Mouse (Mus musculus) forelimb bud, embryonic 11.5 days (tissue): Measurements from ENCODE around the gene Prpf3.
"Not testable (repeated sequence)": the region's sequence is repeated elsewhere in the genome, so short reads cannot be mapped to it uniquely, and the experiment has no call there.

Experiments used
- DNase-seq: peaks from one replicate; pipeline ENCODE4 v3.0.0-alpha.2; 2012; ENCODE audit warnings: low read depth, low spot score

Prpf3 gene

GRCm38 (mm10) chr3:95855502-95856089 is at the start of gene Prpf3:
Prpf3 (minus strand) TSS chr3:95855885.
- DNase-seq: peak; percentile 91

GRCm38 (mm10) chr3:95904568-95904967 is 48.9 kb upstream of the Prpf3 start, which contains the start of gene Car14:
Car14 (minus strand) TSS chr3:95904691.
- peak; percentile 49 for DNase-seq

GRCm38 (mm10) chr3:95903753-95904502 is 48.2 kb upstream of the Prpf3 start:
- peak; percentile 39 for DNase-seq

- no peak for DNase-seq
Measured at GRCm38 (mm10) chr3:95902643-95903042, 47.0 kb upstream of the Prpf3 start.

- no peak for DNase-seq
Measured at GRCm38 (mm10) chr3:95902373-95902625, 46.6 kb upstream of the Prpf3 start.

- DNase-seq: no peak
Measured at GRCm38 (mm10) chr3:95901616-95902372, 46.1 kb upstream of the Prpf3 start.

GRCm38 (mm10) chr3:95899800-95900524 is 44.3 kb upstream of the Prpf3 start:
- no peak for DNase-seq

GRCm38 (mm10) chr3:95895501-95895900 is 39.8 kb upstream of the Prpf3 start:
- DNase-seq: not testable (repeated sequence)

- no peak for DNase-seq
Measured at GRCm38 (mm10) chr3:95894317-95895160, 38.9 kb upstream of the Prpf3 start.

GRCm38 (mm10) chr3:95893606-95894316 is 38.1 kb upstream of the Prpf3 start, which contains the start of gene Aph1a:
Aph1a (plus strand) TSS chr3:95893969.
- peak; percentile 96 for DNase-seq

GRCm38 (mm10) chr3:95893126-95893525 is 37.4 kb upstream of the Prpf3 start:
- DNase-seq: no peak

- DNase-seq: no peak
Measured at GRCm38 (mm10) chr3:95892066-95893052, 36.7 kb upstream of the Prpf3 start.

- DNase-seq: no peak
Measured at GRCm38 (mm10) chr3:95891211-95892065, 35.8 kb upstream of the Prpf3 start, which contains the start of gene BC028528. BC028528 (minus strand) TSS chr3:95892005.

GRCm38 (mm10) chr3:95889664-95890063 is 34.0 kb upstream of the Prpf3 start:
- peak; percentile 63 for DNase-seq

- no peak for DNase-seq
Measured at GRCm38 (mm10) chr3:95887596-95887995, 31.9 kb upstream of the Prpf3 start.

GRCm38 (mm10) chr3:95884400-95884799 is 28.7 kb upstream of the Prpf3 start:
- DNase-seq: no peak

- DNase-seq: peak; percentile 41
Measured at GRCm38 (mm10) chr3:95882816-95883425, 27.2 kb upstream of the Prpf3 start.
